Mouse (Mus musculus) central nervous system, embryonic 11.5 days (tissue): ENCODE data around the gene Laptm4a. TPM values are rescaled to one million over a fixed set of nuclear protein-coding genes. Genes with fewer than 3 reads are reported as not detected.

Source experiments
- polyA plus RNA-seq: library from polyadenylated mRNA; depleted of rRNA; stranded (reverse); fragments of >200 nt; gene quantifications from 2 replicates; pipeline ENCODE4 v1.2.3, GENCODE M21; 2012; rRNA removed

Gene Laptm4a
- 175 and 297 TPM in 2 replicates for polyA plus RNA-seq

DNA sequence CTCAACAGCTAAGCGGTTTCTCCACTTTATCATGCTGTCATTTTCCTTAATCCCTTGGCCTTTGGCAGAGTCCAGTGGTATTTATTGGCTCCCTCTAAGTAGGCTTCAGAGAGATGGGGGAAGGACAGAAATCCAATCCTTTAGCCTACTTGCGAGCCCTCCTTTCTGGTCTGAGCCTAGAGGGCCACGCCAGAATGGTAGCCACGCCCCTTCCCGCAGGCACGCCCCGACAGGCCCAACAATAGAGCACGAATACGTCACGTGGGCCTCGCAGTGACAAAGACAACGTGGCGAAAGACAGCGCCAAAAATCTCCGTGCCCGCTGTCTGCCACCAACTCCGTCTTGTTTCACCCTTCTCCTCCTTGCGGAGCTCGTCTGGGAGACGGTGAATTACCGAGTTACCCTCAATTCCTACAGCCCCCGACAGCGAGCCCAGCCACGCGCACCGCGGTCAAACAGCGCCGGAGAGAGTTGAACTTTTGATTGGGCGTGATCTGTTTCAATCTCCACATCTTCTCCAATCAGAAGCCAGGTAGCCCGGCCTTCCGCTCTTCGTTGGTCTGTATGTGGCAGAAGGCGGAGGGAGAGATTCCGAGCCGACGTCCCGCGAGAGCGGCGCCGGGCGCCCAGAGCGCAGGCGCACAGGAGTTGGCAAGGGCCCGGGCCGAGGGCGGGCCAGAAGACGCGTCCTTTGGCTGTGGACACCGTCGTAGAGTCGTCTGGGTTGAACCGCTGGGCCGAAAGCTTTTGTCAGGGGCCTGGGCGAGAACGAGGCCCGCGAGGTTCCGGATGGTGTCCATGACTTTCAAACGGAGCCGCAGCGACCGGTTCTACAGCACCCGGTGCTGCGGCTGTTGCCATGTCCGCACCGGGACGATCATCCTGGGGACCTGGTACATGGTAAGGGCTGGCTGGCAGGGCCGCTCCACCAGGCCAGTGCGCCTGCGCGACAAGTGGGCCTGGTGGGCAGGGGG, at the start of gene Laptm4a:
TSS of gene Laptm4a (plus strand) at position 271 of the 975 bp plus-strand sequence.

GRCm38 (mm10) chr12:8947714-8948464, 26.4 kb downstream of the Laptm4a start, which contains the start of gene Matn3:
TSS of gene Matn3 (plus strand) at chr12:8947929.

GRCm38 (mm10) chr12:8973820-8974465, 52.5 kb downstream of the Laptm4a start, which contains the start of gene Wdr35:
TSS of gene Wdr35 (plus strand) at chr12:8973892.

Other genes starting within 250 kb of the Laptm4a start
- gene Pum2, start 247.5 kb upstream of the Laptm4a start, polyA plus RNA-seq = 99.3 and 102 TPM in 2 replicates
- 70.0 and 86.3 TPM in 2 replicates for gene Sdc1, start 150.3 kb upstream of the Laptm4a start, polyA plus RNA-seq
- gene Matn3, start 26.3 kb downstream of the Laptm4a start, polyA plus RNA-seq = 0.58 and 0.80 TPM in 2 replicates
- gene Wdr35, start 52.2 kb downstream of the Laptm4a start, polyA plus RNA-seq = 18.1 and 19.9 TPM in 2 replicates
- gene Ttc32, start 108.3 kb downstream of the Laptm4a start, polyA plus RNA-seq = 9.3 and 10.1 TPM in 2 replicates